Comparison of ENCODE assay signal across 16 mouse cellular contexts in the genomic region with DNA sequence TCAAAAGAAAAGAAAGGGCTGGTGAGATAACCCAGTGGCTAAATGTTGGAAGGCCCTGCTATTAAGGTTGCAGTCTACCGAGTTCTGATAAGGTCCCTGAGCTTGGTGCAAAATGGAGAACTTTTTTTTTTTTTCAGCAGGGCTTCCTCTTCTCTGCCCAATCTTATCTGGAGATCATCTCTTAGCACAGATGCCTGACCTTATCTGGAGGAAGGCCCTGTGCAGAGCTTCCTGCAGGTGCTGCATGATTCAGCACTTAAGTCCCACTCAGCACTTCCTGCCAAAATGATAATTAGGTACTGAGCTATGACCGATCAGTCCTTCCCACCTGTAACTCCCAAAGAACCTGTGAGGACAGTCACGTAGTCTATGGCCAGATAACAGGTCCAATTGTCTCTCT.
A peak's percentile ranks its signal among the peaks of the same experiment; 100 is the strongest.
DNase-seq lines count a peak whose midpoint lies in the region; ATAC-seq and TF ChIP-seq lines count a peak whose summit lies in the region.
"Had no signal": no experiment of that assay in that cellular context is flagged by ENCODE, and none has a peak within 500 bp of the region (broad histone marks: within the 10 kb centered on the region; RNA-seq: fewer than 3 reads in every experiment).

No protein-coding gene starts in this region.

- no peak overlapping the region for H3K9ac ChIP-seq in MEL (ENCODE audit: control insufficient read depth, low read depth, low read length, poor library complexity, severe bottlenecking)
- H3K9ac ChIP-seq in midbrain, embryonic 13.5 days (replicated peaks), result no peak overlapping the region
- H3K9ac ChIP-seq in forebrain, embryonic 16.5 days (replicated peaks; ENCODE audit: low read depth, low read length), result no peak overlapping the region
- H3K9ac ChIP-seq: hindbrain, embryonic 13.5 days had no signal

- TF ChIP-seq POLR2A in kidney, adult 2 months (IDR thresholded peaks at IDR 0.05; ENCODE audit: low read depth, low read length), result no peak
- no peak for TF ChIP-seq POLR2A in MEL (IDR thresholded peaks at IDR 0.05; ENCODE audit: control insufficient read depth in 1 of 2, insufficient read depth in 1 of 2, low read depth in 1 of 2, low read length in 2 of 2, poor library complexity in 1 of 2)

- TF ChIP-seq EP300 in MEL (IDR thresholded peaks at IDR 0.05; ENCODE audit: low read depth in 1 of 2, low read length in 2 of 2), result peak; percentile 94 to 95

- TF ChIP-seq CTCF in kidney, adult 2 months (conservative IDR thresholded peaks at IDR 0.05; ENCODE audit: insufficient read depth, insufficient read length, low read depth, low read length), result no peak
- no peak for TF ChIP-seq CTCF in MEL (IDR thresholded peaks at IDR 0.05 in 2 of 3, conservative IDR thresholded peaks at IDR 0.05 in 1 of 3; ENCODE audit: control insufficient read depth in 1 of 3, insufficient read depth in 1 of 3, low read depth in 2 of 3, low read length in 3 of 3, poor library complexity in 1 of 3, severe bottlenecking in 1 of 3)

- H3K9me3 ChIP-seq in MEL (replicated peaks; ENCODE audit: insufficient read depth, low read length), result no peaks in the 10 kb centered on the region
- H3K9me3 ChIP-seq in midbrain, embryonic 13.5 days, result peaks cover 12% of the 10 kb centered on the region; the same call in 1 of the 2 replicates
- H3K9me3 ChIP-seq in forebrain, embryonic 16.5 days (ENCODE audit: control insufficient read depth, low read length), result no peaks in the 10 kb centered on the region
- H3K9me3 ChIP-seq: hindbrain, embryonic 13.5 days had no signal

- H3K4me3 ChIP-seq in kidney, adult 2 months (ENCODE audit: insufficient read depth, low read depth, low read length), result no peak overlapping the region
- H3K4me3 ChIP-seq in MEL (ENCODE audit: control insufficient read depth in 1 of 2, insufficient read depth in 1 of 2, low read depth in 2 of 2, low read length in 2 of 2), result no peak overlapping the region
- H3K4me3 ChIP-seq in midbrain, embryonic 13.5 days (replicated peaks), result no peak overlapping the region
- H3K4me3 ChIP-seq in forebrain, embryonic 16.5 days (replicated peaks; ENCODE audit: low read length), result no peak overlapping the region
- H3K4me3 ChIP-seq: erythroblast, embryonic 14.5 days; hindbrain, embryonic 13.5 days had no signal

- DNase-seq in kidney, adult 2 months, result peak; percentile 56
- DNase-seq in kidney, postnatal 25 days, result no peak
- DNase-seq in MEL (ENCODE audit: low read depth, low spot score), result peak; percentile 72
- DNase-seq in kidney, postnatal 36 days, result peak; percentile 20
- DNase-seq in thymus, postnatal 36 days, result peak; percentile 25 to 63
- no peak for DNase-seq in lung, adult 18-20 months
- DNase-seq: cerebellum, adult 2 months; gastrocnemius, postnatal 25 days; liver; right cerebral cortex, postnatal 25 days had no signal

- no peak for ATAC-seq in midbrain, embryonic 13.5 days
- ATAC-seq in forebrain, embryonic 16.5 days, result no peak
- ATAC-seq: Patski had no signal

- H3K36me3 ChIP-seq in kidney, adult 2 months (ENCODE audit: control insufficient read depth, insufficient read depth, low read length), result no peaks in the 10 kb centered on the region
- peaks cover 0 to 7% of the 10 kb centered on the region in 2 experiments; a peak in 2 of 4 replicates for H3K36me3 ChIP-seq in MEL (ENCODE audit: control insufficient read depth in 1 of 2, insufficient read depth in 2 of 2, low read length in 2 of 2)
- no peaks in the 10 kb centered on the region for H3K36me3 ChIP-seq in midbrain, embryonic 13.5 days
- no peaks in the 10 kb centered on the region for H3K36me3 ChIP-seq in forebrain, embryonic 16.5 days (ENCODE audit: control insufficient read depth, insufficient read depth)
- H3K36me3 ChIP-seq: hindbrain, embryonic 13.5 days had no signal

- no peak overlapping the region for H3K4me2 ChIP-seq in midbrain, embryonic 13.5 days (replicated peaks)
- H3K4me2 ChIP-seq in forebrain, embryonic 16.5 days (ENCODE audit: low read length), result no peak overlapping the region
- H3K4me2 ChIP-seq: hindbrain, embryonic 13.5 days; midbrain, embryonic 11.5 days had no signal

- WGBS in kidney, adult 2 months, result 61% methylated on average over 3 of the region's 3 CpGs
- WGBS in midbrain, embryonic 13.5 days, result 79% methylated on average over 3 of the region's 3 CpGs
- 80% methylated on average over 3 of the region's 3 CpGs for WGBS in forebrain, embryonic 16.5 days

- no peak for TF ChIP-seq RAD21 in MEL (IDR thresholded peaks at IDR 0.05; ENCODE audit: low read depth, low read length)

- H3K4me1 ChIP-seq in kidney, adult 2 months (ENCODE audit: control insufficient read depth, insufficient read depth, low read length), result no peaks in the 10 kb centered on the region
- H3K4me1 ChIP-seq in MEL (ENCODE audit: control insufficient read depth in 1 of 2, insufficient read depth in 2 of 2, low read length in 2 of 2), result peaks cover 6 to 9% of the 10 kb centered on the region in 2 experiments; a peak in 3 of 4 replicates
- H3K4me1 ChIP-seq in midbrain, embryonic 13.5 days (replicated peaks), result 0 out of 2 replicates have a peak, but pooled peaks cover 2% of the 10 kb centered on the region
- H3K4me1 ChIP-seq in forebrain, embryonic 16.5 days (replicated peaks; ENCODE audit: control insufficient read depth, insufficient read depth, low read length), result 0 out of 2 replicates have a peak, but pooled peaks cover 3% of the 10 kb centered on the region

- H3K27me3 ChIP-seq in kidney, adult 2 months (replicated peaks; ENCODE audit: control insufficient read depth, insufficient read depth, low read length), result no peaks in the 10 kb centered on the region
- no peaks in the 10 kb centered on the region for H3K27me3 ChIP-seq in MEL (ENCODE audit: control insufficient read depth in 1 of 2, insufficient read depth in 2 of 2, low read length in 2 of 2)
- H3K27me3 ChIP-seq in midbrain, embryonic 13.5 days, result no peaks in the 10 kb centered on the region
- H3K27me3 ChIP-seq in forebrain, embryonic 16.5 days (replicated peaks; ENCODE audit: control insufficient read depth, insufficient read depth, low read length), result no peaks in the 10 kb centered on the region
- H3K27me3 ChIP-seq: hindbrain, embryonic 13.5 days had no signal

- no peak overlapping the region; the same call in 1 of the 2 replicates for H3K27ac ChIP-seq in kidney, adult 2 months (ENCODE audit: insufficient read depth, low read depth, low read length)
- H3K27ac ChIP-seq in MEL (ENCODE audit: control insufficient read depth, low read depth, low read length), result peak overlapping the region; percentile 66
- no peak overlapping the region for H3K27ac ChIP-seq in midbrain, embryonic 13.5 days
- H3K27ac ChIP-seq in forebrain, embryonic 16.5 days (ENCODE audit: low read length), result no peak overlapping the region
- H3K27ac ChIP-seq: hindbrain, embryonic 13.5 days had no signal

- no peaks in the 10 kb centered on the region for H3K79me2 ChIP-seq in MEL (ENCODE audit: control insufficient read depth, insufficient read depth, low read length, poor library complexity)

TF ChIP-seq in MEL, 35 proteins besides CTCF, POLR2A, EP300 and RAD21 (continues in another document):
- TF ChIP-seq MAX (IDR thresholded peaks at IDR 0.05; ENCODE audit: low read length), result no peak
- TF ChIP-seq MXI1 (IDR thresholded peaks at IDR 0.05; ENCODE audit: low read depth, low read length), result no peak
- TF ChIP-seq MYC (IDR thresholded peaks at IDR 0.05; ENCODE audit: low read depth, low read length), result no peak
- TF ChIP-seq MAZ (IDR thresholded peaks at IDR 0.05; ENCODE audit: low read depth, low read length), result no peak
- peak; percentile 98 for TF ChIP-seq GATA1 (IDR thresholded peaks at IDR 0.05; ENCODE audit: low read depth, low read length)
- TF ChIP-seq MEF2A (IDR thresholded peaks at IDR 0.05; ENCODE audit: extremely low read depth, insufficient replicate concordance, low read depth, low read length, poor library complexity, severe bottlenecking), result no peak
- peak; percentile 51; the same call in 1 of the 2 replicates for TF ChIP-seq TAL1 (IDR thresholded peaks at IDR 0.05; ENCODE audit: low read length)
- peak; percentile 80 for TF ChIP-seq RCOR1 (IDR thresholded peaks at IDR 0.05; ENCODE audit: low read depth, low read length)
- no peak for TF ChIP-seq ZC3H11A (IDR thresholded peaks at IDR 0.05; ENCODE audit: low read depth, low read length)
- no peak for TF ChIP-seq TBP (IDR thresholded peaks at IDR 0.05; ENCODE audit: low read depth, low read length)
- TF ChIP-seq NELFE (IDR thresholded peaks at IDR 0.05; ENCODE audit: low read depth, low read length), result no peak
- TF ChIP-seq SIN3A (IDR thresholded peaks at IDR 0.05; ENCODE audit: low read length), result peak; percentile 45; the same call in 1 of the 2 replicates
- TF ChIP-seq USF1 (IDR thresholded peaks at IDR 0.05; ENCODE audit: low read depth, low read length), result no peak
- TF ChIP-seq NRF1 (IDR thresholded peaks at IDR 0.05; ENCODE audit: insufficient read depth, low read depth, low read length, poor library complexity, severe bottlenecking), result no peak
- TF ChIP-seq UBTF (IDR thresholded peaks at IDR 0.05; ENCODE audit: borderline replicate concordance, insufficient read depth, low read depth, low read length), result no peak
- no peak for TF ChIP-seq CHD1 (IDR thresholded peaks at IDR 0.05; ENCODE audit: low read depth, low read length)
- peak; percentile 35; the same call in 1 of the 2 replicates for TF ChIP-seq ELF1 (IDR thresholded peaks at IDR 0.05; ENCODE audit: low read depth, low read length)
- 0 out of 2 replicates have a peak, but pooled peaks have one; percentile 28 for TF ChIP-seq JUND (IDR thresholded peaks at IDR 0.05; ENCODE audit: low read depth, low read length)
- no peak for TF ChIP-seq ZKSCAN1 (IDR thresholded peaks at IDR 0.05; ENCODE audit: low read depth, low read length)
- TF ChIP-seq ZNF384 (IDR thresholded peaks at IDR 0.05; ENCODE audit: low read depth, low read length), result peak; percentile 97
- peak; percentile 98 for TF ChIP-seq TCF12 (IDR thresholded peaks at IDR 0.05; ENCODE audit: low read depth, low read length)
- 0 out of 2 replicates have a peak, but pooled peaks have one; percentile 28 for TF ChIP-seq HCFC1 (IDR thresholded peaks at IDR 0.05; ENCODE audit: low read depth, low read length)
- peak; percentile 68; the same call in 1 of the 2 replicates for TF ChIP-seq MAFK (IDR thresholded peaks at IDR 0.05; ENCODE audit: borderline replicate concordance, low read depth, low read length)
- 0 out of 2 replicates have a peak, but pooled peaks have one; percentile 27 for TF ChIP-seq MYB (IDR thresholded peaks at IDR 0.05; ENCODE audit: low read depth, low read length)
- TF ChIP-seq CHD2 (IDR thresholded peaks at IDR 0.05; ENCODE audit: low read length), result no peak
- no peak; the same call in 1 of the 2 replicates for TF ChIP-seq BHLHE40 (IDR thresholded peaks at IDR 0.05; ENCODE audit: borderline replicate concordance, low read depth, low read length)
- peak; percentile 83 for TF ChIP-seq GABPA (IDR thresholded peaks at IDR 0.05; ENCODE audit: low read depth, low read length)
- no peak for TF ChIP-seq USF2 (IDR thresholded peaks at IDR 0.05; ENCODE audit: borderline replicate concordance in 1 of 2, insufficient read depth in 1 of 2, low read depth in 1 of 2, low read length in 2 of 2)

Comparison
In these comparisons a context has a peak if more than half of its experiments do, and no peak if none do; other contexts are left out.
1. DNase-seq: peak in kidney, adult 2 months (single experiment), MEL (single experiment), kidney, postnatal 36 days (2 of 2) and thymus, postnatal 36 days (2 of 2); none in kidney, postnatal 25 days (0 of 2) and lung, adult 18-20 months (0 of 2).